Mouse (Mus musculus): ENCODE results near the gene Tuba1b. TPM values are rescaled to one million over a fixed set of nuclear protein-coding genes. Genes with fewer than 3 reads are reported as not detected.
A peak's percentile ranks its signal among the peaks of the same experiment; 100 is the strongest.
"Not testable (repeated sequence)": the region's sequence is repeated elsewhere in the genome, so short reads cannot be mapped to it uniquely, and the experiment has no call there.

The Tuba1b gene
- total RNA-seq, 2 experiments from 2014 or later: 1,107 to 1,135 TPM

GRCm38 (mm10) chr15:98954425-98955253, 20.3 kb upstream of the Tuba1b start:
- intact Hi-C loops (cut with DNase I): no loop called here
- DNase-seq: peak; percentile 66

- DNase-seq: peak; percentile 98
- intact Hi-C loops (cut with DNase I): loop anchor here (2.0 kb wide), 2 partner anchors 31 to 39 kb away; no protein-coding TSS in a partner anchor
These were observed 19.3 kb upstream of the Tuba1b start, which contains the start of the genes Gm49450 and Tuba1a for GRCm38 (mm10) chr15:98953401-98954356. Gm49450 (minus strand) TSS chr15:98953551. Tuba1a (minus strand) TSS chr15:98953703.

- DNase-seq: peak; percentile 80
- intact Hi-C loops (cut with DNase I): loop anchor here (2.0 kb wide), 2 partner anchors 32 to 40 kb away; no protein-coding TSS in a partner anchor
These were observed 18.5 kb upstream of the Tuba1b start for GRCm38 (mm10) chr15:98952751-98953400.

- intact Hi-C loops (cut with DNase I): loop anchor here (2.0 kb wide), 2 partner anchors 33 to 41 kb away; no protein-coding TSS in a partner anchor
- DNase-seq: no peak
These were observed 17.7 kb upstream of the Tuba1b start for GRCm38 (mm10) chr15:98952063-98952455.

GRCm38 (mm10) chr15:98951122-98952062, 17.0 kb upstream of the Tuba1b start:
- intact Hi-C loops (cut with DNase I): loop anchor here (2.0 kb wide), 2 partner anchors 33 to 41 kb away; no protein-coding TSS in a partner anchor

GRCm38 (mm10) chr15:98949607-98949892, 15.2 kb upstream of the Tuba1b start:
- no peak for DNase-seq
- intact Hi-C loops (cut with DNase I): no loop called here

More at GRCm38 (mm10) chr15:98951122-98952062, 17.0 kb upstream of the Tuba1b start:
- not testable (repeated sequence) for DNase-seq

GRCm38 (mm10) chr15:98948857-98949606, 14.7 kb upstream of the Tuba1b start:
- DNase-seq: no peak
- intact Hi-C loops (cut with DNase I): no loop called here

- DNase-seq: no peak
- intact Hi-C loops (cut with DNase I): no loop called here
These were observed 14.0 kb upstream of the Tuba1b start for GRCm38 (mm10) chr15:98948382-98948781.

GRCm38 (mm10) chr15:98947884-98948283, 13.5 kb upstream of the Tuba1b start:
- intact Hi-C loops (cut with DNase I): no loop called here
- no peak for DNase-seq

- intact Hi-C loops (cut with DNase I): no loop called here
- no peak for DNase-seq
These were observed 8.8 kb upstream of the Tuba1b start for GRCm38 (mm10) chr15:98943133-98943532.

GRCm38 (mm10) chr15:98942081-98942480, 7.7 kb upstream of the Tuba1b start:
- DNase-seq: no peak
- intact Hi-C loops (cut with DNase I): no loop called here

GRCm38 (mm10) chr15:98941539-98941938, 7.2 kb upstream of the Tuba1b start:
- intact Hi-C loops (cut with DNase I): no loop called here
- DNase-seq: no peak

GRCm38 (mm10) chr15:98940816-98941215, 6.5 kb upstream of the Tuba1b start:
- peak; percentile 36 for DNase-seq
- intact Hi-C loops (cut with DNase I): no loop called here

GRCm38 (mm10) chr15:98933833-98934216, 540 bp downstream of the Tuba1b start:
- intact Hi-C loops (cut with DNase I): no loop called here
- DNase-seq: peak; percentile 99

- intact Hi-C loops (cut with DNase I); DNase-seq: not testable (repeated sequence)
These were observed 1.2 kb downstream of the Tuba1b start for GRCm38 (mm10) chr15:98933004-98933671.

- no peak for DNase-seq
These were observed 3.4 kb downstream of the Tuba1b start for GRCm38 (mm10) chr15:98930998-98931397.

GRCm38 (mm10) chr15:98930017-98930734, 4.2 kb downstream of the Tuba1b start:
- DNase-seq: no peak
- intact Hi-C loops (cut with DNase I): no loop called here

More at GRCm38 (mm10) chr15:98930998-98931397, 3.4 kb downstream of the Tuba1b start:
- intact Hi-C loops (cut with DNase I): no loop called here
